Mouse (Mus musculus) T-helper 2 cell (primary cell): ENCODE data around the gene Pdx1.

Experiments used
- in situ Hi-C: fragments of 300-600 bp; cut with MboI, MseI; formaldehyde crosslinking; loops from one replicate; pipeline ENCODE4 v1.15.1; 2025; ENCODE audit warnings: high pct_unique_total_duplicates

Pdx1 gene

GRCm38 (mm10) chr5:147269926-147270672, at the start of gene Pdx1:
Gene Pdx1 (plus strand): TSS chr5:147269959.
- in situ Hi-C loops, result no loop called here

GRCm38 (mm10) chr5:147227354-147228112, 42.2 kb upstream of the Pdx1 start:
- in situ Hi-C loops, result loop anchor here (5.0 kb wide), 1 partner anchor 295 kb away; no protein-coding TSS in a partner anchor

- in situ Hi-C loops, result loop anchor here (10.0 kb wide), 1 partner anchor 251 kb away; no protein-coding TSS in a partner anchor
Measured at GRCm38 (mm10) chr5:147235406-147236309, 34.1 kb upstream of the Pdx1 start.

- in situ Hi-C loops, result no loop called here
Measured at GRCm38 (mm10) chr5:147243908-147244307, 25.9 kb upstream of the Pdx1 start.

GRCm38 (mm10) chr5:147260189-147260588, 9.6 kb upstream of the Pdx1 start:
- in situ Hi-C loops, result no loop called here

GRCm38 (mm10) chr5:147260778-147261177, 9.0 kb upstream of the Pdx1 start:
- in situ Hi-C loops, result no loop called here

GRCm38 (mm10) chr5:147261899-147262541, 7.7 kb upstream of the Pdx1 start:
- in situ Hi-C loops, result no loop called here

- in situ Hi-C loops, result no loop called here
Measured at GRCm38 (mm10) chr5:147263945-147264344, 5.8 kb upstream of the Pdx1 start.

- in situ Hi-C loops, result no loop called here
Measured at GRCm38 (mm10) chr5:147267434-147267833, 2.3 kb upstream of the Pdx1 start.

GRCm38 (mm10) chr5:147268728-147269127, 1.0 kb upstream of the Pdx1 start:
- in situ Hi-C loops, result no loop called here

GRCm38 (mm10) chr5:147269371-147269770, 388 bp upstream of the Pdx1 start:
- in situ Hi-C loops, result no loop called here

GRCm38 (mm10) chr5:147270673-147271655, 1.2 kb downstream of the Pdx1 start:
- in situ Hi-C loops, result no loop called here

GRCm38 (mm10) chr5:147272046-147272807, 2.5 kb downstream of the Pdx1 start:
- in situ Hi-C loops, result no loop called here

GRCm38 (mm10) chr5:147272808-147273345, 3.1 kb downstream of the Pdx1 start:
- in situ Hi-C loops, result no loop called here

- in situ Hi-C loops, result no loop called here
Measured at GRCm38 (mm10) chr5:147274174-147275141, 4.7 kb downstream of the Pdx1 start.

- in situ Hi-C loops, result no loop called here
Measured at GRCm38 (mm10) chr5:147275761-147276160, 6.0 kb downstream of the Pdx1 start.

GRCm38 (mm10) chr5:147276701-147277546, 7.2 kb downstream of the Pdx1 start:
- in situ Hi-C loops, result no loop called here
